Mouse (Mus musculus): Measurements from ENCODE around the gene Lmo4. TPM values are rescaled to one million over a fixed set of nuclear protein-coding genes. Genes with fewer than 3 reads are reported as not detected.

The Lmo4 gene
- polyA plus RNA-seq, 1 experiment, result 39.7 TPM

DNA sequence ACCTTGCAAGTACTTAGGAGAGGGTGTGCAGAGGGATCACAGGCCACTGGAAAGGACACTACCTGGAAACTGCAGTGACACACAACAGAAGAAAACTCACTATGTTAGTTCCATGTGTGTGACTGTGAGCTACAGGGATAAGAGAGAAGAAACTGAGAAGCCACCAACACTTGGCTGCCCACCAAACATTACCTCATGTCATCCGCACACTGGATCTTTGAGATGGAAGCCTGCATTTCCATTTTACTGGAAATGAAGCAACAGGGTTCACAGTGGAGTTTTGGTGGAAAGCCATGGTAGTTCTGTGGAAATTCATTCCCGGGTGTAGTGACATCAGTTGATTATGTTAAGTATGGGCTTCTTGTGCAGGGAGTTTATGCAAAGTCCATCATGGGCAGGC is 43.8 kb downstream of the Lmo4 start:
- TF ChIP-seq USF1 (IDR thresholded peaks at IDR 0.05; ENCODE audit: low read depth) (no peak), CEBPB (IDR thresholded peaks at IDR 0.05; ENCODE audit: low read depth) (no peak), CTCF (IDR thresholded peaks at IDR 0.05; ENCODE audit: control insufficient read depth, insufficient read depth, insufficient read length) (no peak), MYOG (IDR thresholded peaks at IDR 0.05; ENCODE audit: control insufficient read depth, extremely low read depth, insufficient read length) (no peak), MAX (IDR thresholded peaks at IDR 0.05) (no peak), MYOD1 (IDR thresholded peaks at IDR 0.05; ENCODE audit: control insufficient read depth, insufficient read length, low read depth) (no peak), FOSL1 (IDR thresholded peaks at IDR 0.05; ENCODE audit: insufficient read depth, low read length, poor library complexity, severe bottlenecking) (no peak)
- no peaks in the 10 kb centered on the region for H3K36me3 ChIP-seq (ENCODE audit: control insufficient read depth, insufficient read depth)
- no peak overlapping the region for H3ac ChIP-seq (ENCODE audit: control insufficient read depth, insufficient read length, low read depth)
- H3K79me2 ChIP-seq (ENCODE audit: control insufficient read depth, insufficient read depth), result no peaks in the 10 kb centered on the region
- no peaks in the 10 kb centered on the region for H3K27me3 ChIP-seq (ENCODE audit: control insufficient read depth, insufficient read depth, insufficient read length)
- H3K4me3 ChIP-seq (ENCODE audit: insufficient read depth, poor library complexity, severe bottlenecking), result no peak overlapping the region
- H3K79me3 ChIP-seq (ENCODE audit: low read depth), result no peaks in the 10 kb centered on the region

- Histone ChIP-seq H3K36me3 (ENCODE audit: control insufficient read depth, insufficient read depth) (no peaks in the 10 kb centered on the region), H3ac (ENCODE audit: control insufficient read depth, insufficient read length, low read depth) (no peak overlapping the region), H3K79me2 (ENCODE audit: control insufficient read depth, insufficient read depth) (no peaks in the 10 kb centered on the region), H3K79me3 (ENCODE audit: low read depth) (no peaks in the 10 kb centered on the region), H3K4me3 (ENCODE audit: insufficient read depth, poor library complexity, severe bottlenecking) (no peak overlapping the region), H3K27me3 (ENCODE audit: control insufficient read depth, insufficient read depth, insufficient read length) (no peaks in the 10 kb centered on the region)
- no peak for TF ChIP-seq MYOD1 (IDR thresholded peaks at IDR 0.05; ENCODE audit: control insufficient read depth, insufficient read length, low read depth)
- TF ChIP-seq USF1 (IDR thresholded peaks at IDR 0.05; ENCODE audit: low read depth), result no peak
- TF ChIP-seq CEBPB (IDR thresholded peaks at IDR 0.05; ENCODE audit: low read depth), result no peak
- TF ChIP-seq MYOG (IDR thresholded peaks at IDR 0.05; ENCODE audit: control insufficient read depth, extremely low read depth, insufficient read length), result no peak
- TF ChIP-seq FOSL1 (IDR thresholded peaks at IDR 0.05; ENCODE audit: insufficient read depth, low read length, poor library complexity, severe bottlenecking), result no peak
- TF ChIP-seq MAX (IDR thresholded peaks at IDR 0.05), result no peak
- TF ChIP-seq CTCF (IDR thresholded peaks at IDR 0.05; ENCODE audit: control insufficient read depth, insufficient read depth, insufficient read length), result no peak
Observed at GRCm38 (mm10) chr3:144155746-144156145, 49.3 kb downstream of the Lmo4 start.

DNA sequence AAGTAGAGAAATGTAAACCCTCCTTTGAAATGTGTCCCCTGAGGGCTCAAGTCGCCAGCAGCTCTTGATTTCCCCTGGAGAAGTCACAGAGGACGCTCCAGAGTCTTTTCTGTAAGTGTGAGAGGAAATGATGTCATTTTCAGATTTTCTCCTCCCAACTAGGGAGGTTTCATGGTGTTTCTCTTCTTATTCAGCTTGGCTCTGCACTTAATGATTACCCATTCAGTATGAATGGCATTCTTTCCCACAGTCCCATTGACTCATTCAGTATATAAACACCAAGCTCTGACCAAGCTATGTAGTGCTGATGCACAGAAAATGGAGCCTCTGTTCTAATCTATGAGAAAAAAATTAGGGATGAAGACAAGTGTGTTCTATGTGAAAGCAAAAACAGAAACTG is 51.6 kb downstream of the Lmo4 start:
- H3K27me3 ChIP-seq (ENCODE audit: control insufficient read depth, insufficient read depth, insufficient read length), result no peaks in the 10 kb centered on the region
- H3K36me3 ChIP-seq (ENCODE audit: control insufficient read depth, insufficient read depth), result no peaks in the 10 kb centered on the region
- H3K4me3 ChIP-seq (ENCODE audit: insufficient read depth, poor library complexity, severe bottlenecking), result no peak overlapping the region
- H3ac ChIP-seq (ENCODE audit: control insufficient read depth, insufficient read length, low read depth), result no peak overlapping the region
- TF ChIP-seq MYOG (IDR thresholded peaks at IDR 0.05; ENCODE audit: control insufficient read depth, extremely low read depth, insufficient read length), result no peak
- no peak for TF ChIP-seq MAX (IDR thresholded peaks at IDR 0.05)
- no peak for TF ChIP-seq FOSL1 (IDR thresholded peaks at IDR 0.05; ENCODE audit: insufficient read depth, low read length, poor library complexity, severe bottlenecking)
- TF ChIP-seq MYOD1 (IDR thresholded peaks at IDR 0.05; ENCODE audit: control insufficient read depth, insufficient read length, low read depth), result no peak
- no peak for TF ChIP-seq USF1 (IDR thresholded peaks at IDR 0.05; ENCODE audit: low read depth)
- no peak for TF ChIP-seq CTCF (IDR thresholded peaks at IDR 0.05; ENCODE audit: control insufficient read depth, insufficient read depth, insufficient read length)
- TF ChIP-seq CEBPB (IDR thresholded peaks at IDR 0.05; ENCODE audit: low read depth), result no peak
- no peaks in the 10 kb centered on the region for H3K79me3 ChIP-seq (ENCODE audit: low read depth)
- no peaks in the 10 kb centered on the region for H3K79me2 ChIP-seq (ENCODE audit: control insufficient read depth, insufficient read depth)

DNA sequence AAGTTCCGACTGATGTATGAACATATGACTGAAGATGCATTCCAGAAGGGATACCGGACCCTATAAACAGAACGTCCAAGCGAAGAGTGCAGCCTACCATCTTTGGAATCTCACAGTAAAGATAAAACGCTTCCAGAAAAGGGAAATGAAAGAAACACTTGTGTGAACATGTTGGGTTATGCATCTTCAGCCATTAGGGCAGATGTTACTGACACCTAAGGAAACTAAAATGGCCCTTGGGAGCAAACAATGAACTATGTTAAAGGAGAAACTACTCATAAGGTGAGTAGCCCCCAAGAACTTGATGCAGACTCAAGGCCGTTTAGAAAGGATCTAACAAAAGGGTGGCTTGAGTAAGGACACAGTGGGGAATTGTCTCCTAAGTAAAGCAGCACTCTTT is 54.0 kb downstream of the Lmo4 start:
- H3K79me3 ChIP-seq (ENCODE audit: low read depth), result no peaks in the 10 kb centered on the region
- no peak overlapping the region for H3K4me3 ChIP-seq (ENCODE audit: insufficient read depth, poor library complexity, severe bottlenecking)
- no peak for TF ChIP-seq MYOG (IDR thresholded peaks at IDR 0.05; ENCODE audit: control insufficient read depth, extremely low read depth, insufficient read length)

GRCm38 (mm10) chr3:144148234-144148633 is 56.8 kb downstream of the Lmo4 start:
- Histone ChIP-seq H3K4me3 (ENCODE audit: insufficient read depth, poor library complexity, severe bottlenecking) (no peak overlapping the region), H3K79me2 (ENCODE audit: control insufficient read depth, insufficient read depth) (no peaks in the 10 kb centered on the region), H3K36me3 (ENCODE audit: control insufficient read depth, insufficient read depth) (no peaks in the 10 kb centered on the region), H3K79me3 (ENCODE audit: low read depth) (no peaks in the 10 kb centered on the region), H3K27me3 (ENCODE audit: control insufficient read depth, insufficient read depth, insufficient read length) (no peaks in the 10 kb centered on the region), H3ac (ENCODE audit: control insufficient read depth, insufficient read length, low read depth) (no peak overlapping the region)
- TF ChIP-seq CTCF (IDR thresholded peaks at IDR 0.05; ENCODE audit: control insufficient read depth, insufficient read depth, insufficient read length) (no peak), FOSL1 (IDR thresholded peaks at IDR 0.05; ENCODE audit: insufficient read depth, low read length, poor library complexity, severe bottlenecking) (no peak), MYOG (IDR thresholded peaks at IDR 0.05; ENCODE audit: control insufficient read depth, extremely low read depth, insufficient read length) (no peak)

More for the DNA sequence above, 54.0 kb downstream of the Lmo4 start:
- no peaks in the 10 kb centered on the region for H3K79me2 ChIP-seq (ENCODE audit: control insufficient read depth, insufficient read depth)
- H3K27me3 ChIP-seq (ENCODE audit: control insufficient read depth, insufficient read depth, insufficient read length), result no peaks in the 10 kb centered on the region
- H3K36me3 ChIP-seq (ENCODE audit: control insufficient read depth, insufficient read depth), result no peaks in the 10 kb centered on the region
- no peak overlapping the region for H3ac ChIP-seq (ENCODE audit: control insufficient read depth, insufficient read length, low read depth)

DNA sequence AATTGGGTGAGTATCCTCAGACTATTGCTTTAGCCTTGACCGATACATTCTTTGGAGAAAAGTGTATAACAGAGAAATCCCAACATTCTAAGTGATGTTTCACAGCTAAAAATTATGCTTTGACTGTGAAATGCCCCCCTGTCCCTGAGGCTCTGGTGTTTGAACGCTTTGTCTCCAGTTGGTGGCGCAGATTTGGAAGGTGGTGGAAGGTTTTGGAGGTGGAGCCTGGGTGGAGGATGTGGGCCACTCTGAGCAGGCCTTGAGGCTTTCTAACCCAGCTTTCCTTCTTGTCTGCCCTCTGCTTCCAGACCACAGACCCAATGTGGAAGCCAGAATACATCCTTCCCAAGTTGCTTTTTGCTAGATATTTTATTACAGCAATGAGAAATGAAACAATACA is 57.8 kb downstream of the Lmo4 start:
- TF ChIP-seq MAX (IDR thresholded peaks at IDR 0.05) (no peak), CTCF (IDR thresholded peaks at IDR 0.05; ENCODE audit: control insufficient read depth, insufficient read depth, insufficient read length) (no peak), FOSL1 (IDR thresholded peaks at IDR 0.05; ENCODE audit: insufficient read depth, low read length, poor library complexity, severe bottlenecking) (no peak), CEBPB (IDR thresholded peaks at IDR 0.05; ENCODE audit: low read depth) (no peak), MYOD1 (IDR thresholded peaks at IDR 0.05; ENCODE audit: control insufficient read depth, insufficient read length, low read depth) (no peak), MYOG (IDR thresholded peaks at IDR 0.05; ENCODE audit: control insufficient read depth, extremely low read depth, insufficient read length) (no peak), USF1 (IDR thresholded peaks at IDR 0.05; ENCODE audit: low read depth) (no peak)
- H3K27me3 ChIP-seq (ENCODE audit: control insufficient read depth, insufficient read depth, insufficient read length), result no peaks in the 10 kb centered on the region
- H3K79me2 ChIP-seq (ENCODE audit: control insufficient read depth, insufficient read depth), result no peaks in the 10 kb centered on the region
- H3K79me3 ChIP-seq (ENCODE audit: low read depth), result no peaks in the 10 kb centered on the region
- H3ac ChIP-seq (ENCODE audit: control insufficient read depth, insufficient read length, low read depth), result no peak overlapping the region
- H3K36me3 ChIP-seq (ENCODE audit: control insufficient read depth, insufficient read depth), result no peaks in the 10 kb centered on the region
- H3K4me3 ChIP-seq (ENCODE audit: insufficient read depth, poor library complexity, severe bottlenecking), result no peak overlapping the region
